Mouse (Mus musculus) heart, adult 2 months (tissue): ENCODE results near the gene Dpm2.

ENCODE experiments used
- CTCF ChIP-seq: fragments of 200-600 bp; IDR thresholded peaks from 2 replicates; pipeline ENCODE4 v1.8.1; 2022; ENCODE audit warnings: antibody characterized with exemption, mild to moderate bottlenecking, moderate library complexity
- POLR2A ChIP-seq: fragments of 200-500 bp; IDR thresholded peaks from 2 replicates; pipeline ENCODE4 v1.6.1; 2011; ENCODE audit warnings: mild to moderate bottlenecking, low read depth, low read length, control low read depth; ENCODE audit not compliant: insufficient read depth

DNA sequence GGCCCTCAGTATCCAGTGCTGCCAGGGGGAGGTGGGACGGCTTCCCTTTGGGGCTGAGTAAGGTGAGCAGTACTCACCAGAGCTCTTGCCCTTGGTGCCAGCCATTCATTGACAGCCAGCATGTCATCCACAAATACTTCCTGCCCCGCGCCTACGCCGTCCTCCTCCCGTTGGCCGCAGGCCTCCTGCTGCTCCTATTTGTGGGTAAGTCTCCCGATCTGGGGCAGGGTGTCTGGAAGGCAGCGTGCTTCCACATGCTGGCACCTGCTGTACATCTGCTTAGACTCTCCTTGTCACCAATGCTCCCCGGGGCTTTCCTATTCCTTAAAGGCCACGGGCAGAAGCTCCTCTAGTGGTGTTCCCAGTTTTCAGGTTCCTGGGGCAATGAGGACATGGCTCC lies 1.5 kb downstream of the Dpm2 start:
- TF ChIP-seq POLR2A (no peak), CTCF (no peak)
